Comparison of ENCODE assay signal across 19 mouse cellular contexts in genomic region chr7:36262124-36262710, GRCm38 (mm10).
DNase-seq lines count a peak whose midpoint lies in the region; TF ChIP-seq lines count a peak whose summit lies in the region.
"Had no signal": no experiment of that assay in that cellular context is flagged by ENCODE, and none has a peak within 500 bp of the region (broad histone marks: within the 10 kb centered on the region; RNA-seq: fewer than 3 reads in every experiment).

No protein-coding gene starts in this region.

- no peak overlapping the region for H3K4me3 ChIP-seq in small intestine, adult 2 months (ENCODE audit: low read depth, low read length)
- H3K4me3 ChIP-seq: embryonic facial prominence, embryonic 12.5 days; hindbrain, embryonic 13.5 days; limb, embryonic 12.5 days; liver, embryonic 15.5 days; midbrain, embryonic 12.5 days; neural tube, embryonic 13.5 days had no signal

- TF ChIP-seq POLR2A in small intestine, adult 2 months (IDR thresholded peaks at IDR 0.05; ENCODE audit: low read depth, low read length) = no peak

- H3K36me3 ChIP-seq in small intestine, adult 2 months (ENCODE audit: control insufficient read depth, insufficient read depth, low read length) = no peaks in the 10 kb centered on the region
- H3K36me3 ChIP-seq: embryonic facial prominence, embryonic 12.5 days; hindbrain, embryonic 13.5 days; limb, embryonic 12.5 days; liver, embryonic 15.5 days; midbrain, embryonic 12.5 days; neural tube, embryonic 13.5 days had no signal

- 73% methylated on average over 8 of the region's 8 CpGs for WGBS in small intestine, adult 2 months

- TF ChIP-seq CTCF in small intestine, adult 2 months (IDR thresholded peaks at IDR 0.05; ENCODE audit: extremely low read depth, insufficient read length, insufficient replicate concordance, low read depth, low read length) = no peak

- H3K4me1 ChIP-seq in small intestine, adult 2 months (ENCODE audit: control insufficient read depth, insufficient read depth, insufficient read length, low read length) = no peaks in the 10 kb centered on the region
- H3K4me1 ChIP-seq: embryonic facial prominence, embryonic 12.5 days; limb, embryonic 12.5 days; liver, embryonic 15.5 days; midbrain, embryonic 12.5 days; neural tube, embryonic 13.5 days had no signal

- no peaks in the 10 kb centered on the region for H3K27me3 ChIP-seq in small intestine, adult 2 months (ENCODE audit: control insufficient read depth, insufficient read depth, low read length)
- H3K27me3 ChIP-seq: embryonic facial prominence, embryonic 12.5 days; hindbrain, embryonic 13.5 days; limb, embryonic 12.5 days; liver, embryonic 15.5 days; midbrain, embryonic 12.5 days; neural tube, embryonic 13.5 days; Patski had no signal

- H3K27ac ChIP-seq in small intestine, adult 2 months (ENCODE audit: insufficient read depth, low read depth, low read length) = peak overlapping the region; percentile 56
- H3K27ac ChIP-seq: embryonic facial prominence, embryonic 12.5 days; hindbrain, embryonic 13.5 days; limb, embryonic 12.5 days; liver, embryonic 15.5 days; midbrain, embryonic 12.5 days; neural tube, embryonic 13.5 days had no signal

- peak; percentile 26 for DNase-seq in gastrocnemius, adult 18-20 months (ENCODE audit: low spot score)
- DNase-seq in gastrocnemius, postnatal 10 days = no peak
- DNase-seq in left cerebral cortex, adult 18-20 months (ENCODE audit: low spot score in 2 of 2) = peak; percentile 5 to 26
- DNase-seq in left cerebral cortex, adult 11 months (ENCODE audit: low spot score) = no peak
- peak; percentile 21 for DNase-seq in right cerebral cortex, adult 18-20 months
- DNase-seq in right cerebral cortex, postnatal 14 days = no peak
- DNase-seq: adrenal gland, adult 8-10 months; cerebellum, adult 9-11 months; heart, postnatal 10 days; kidney, adult 8-10 months; kidney, postnatal 25 days had no signal

Comparison
In these comparisons a context has a peak if more than half of its experiments do, and no peak if none do; other contexts are left out.
1. DNase-seq: peak in gastrocnemius, adult 18-20 months (single experiment), left cerebral cortex, adult 18-20 months (2 of 2) and right cerebral cortex, adult 18-20 months (single experiment); none in gastrocnemius, postnatal 10 days (single experiment), left cerebral cortex, adult 11 months (single experiment) and right cerebral cortex, postnatal 14 days (single experiment).